Mouse (Mus musculus): ENCODE results near the gene Smpd2. TPM values are rescaled to one million over a fixed set of nuclear protein-coding genes. Genes with fewer than 3 reads are reported as not detected.
A peak's percentile ranks its signal among the peaks of the same experiment; 100 is the strongest.
"Not testable (repeated sequence)": the region's sequence is repeated elsewhere in the genome, so short reads cannot be mapped to it uniquely, and the experiment has no call there.

Smpd2 gene
- polyA plus RNA-seq, 1 experiment from 2014 or later: 35.5 TPM

DNA sequence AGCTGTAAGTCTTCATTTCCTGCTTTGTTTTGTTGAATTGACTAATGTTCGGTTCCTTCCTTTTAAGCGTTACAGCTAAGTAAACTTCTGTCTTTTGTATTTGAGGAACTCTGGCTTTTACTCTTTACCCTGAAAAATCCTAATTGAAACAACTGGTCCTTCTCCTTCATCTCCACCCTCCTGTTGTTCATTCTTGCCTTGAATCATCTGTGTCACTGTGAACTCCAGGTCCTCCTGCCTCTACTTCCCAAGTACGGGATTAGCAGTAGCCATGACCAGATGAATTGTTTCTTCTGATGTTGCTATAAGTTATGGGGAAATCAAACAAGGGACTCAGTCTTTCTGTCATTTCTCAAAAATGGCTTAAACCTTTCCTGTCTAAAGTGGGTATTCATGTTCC, 33.2 kb upstream of the Smpd2 start:
- 91% methylated on average over 3 of the region's 3 CpGs for WGBS
- Histone ChIP-seq H3K4me2 (ENCODE audit: low read length) (no peak overlapping the region), H3K9ac (replicated peaks; ENCODE audit: low read length) (no peak overlapping the region), H3K4me3 (replicated peaks; ENCODE audit: low read depth, low read length) (no peak overlapping the region), H3K4me1 (ENCODE audit: control insufficient read depth, insufficient read depth, low read length) (peaks cover 27% of the 10 kb centered on the region), H3K27me3 (ENCODE audit: control insufficient read depth, insufficient read depth, low read length) (no peaks in the 10 kb centered on the region), H3K27ac (replicated peaks; ENCODE audit: low read depth, low read length) (no peak overlapping the region), H3K36me3 (ENCODE audit: control insufficient read depth, insufficient read depth, low read length) (peaks cover 15% of the 10 kb centered on the region), H3K9me3 (ENCODE audit: control insufficient read depth, low read length) (no peaks in the 10 kb centered on the region)
- DNase-seq (no peak), ATAC-seq (ENCODE audit: low FRiP score, low TSS enrichment) (no peak)

DNA sequence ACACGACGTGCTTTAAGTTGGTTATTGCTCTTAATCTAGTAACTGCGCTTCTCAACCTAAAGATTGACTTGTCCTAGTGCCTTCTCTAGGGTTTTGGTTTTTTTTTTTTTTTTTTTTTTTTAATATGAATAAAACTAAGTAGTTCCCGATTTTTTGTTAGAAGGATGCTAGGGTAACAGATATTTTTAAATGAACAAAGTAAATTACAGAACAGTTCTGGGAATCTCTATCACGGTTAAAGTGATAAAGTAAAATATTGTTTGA, 30.2 kb upstream of the Smpd2 start:
- Histone ChIP-seq H3K27ac (replicated peaks; ENCODE audit: low read depth, low read length) (no peak overlapping the region), H3K4me1 (ENCODE audit: control insufficient read depth, insufficient read depth, low read length) (peaks cover 27% of the 10 kb centered on the region), H3K27me3 (ENCODE audit: control insufficient read depth, insufficient read depth, low read length) (no peaks in the 10 kb centered on the region), H3K9ac (replicated peaks; ENCODE audit: low read length) (peak overlapping the region; percentile 64; the same call in 1 of the 2 replicates), H3K4me3 (replicated peaks; ENCODE audit: low read depth, low read length) (peak overlapping the region; percentile 90), H3K4me2 (ENCODE audit: low read length) (peak overlapping the region; percentile 93), H3K9me3 (ENCODE audit: control insufficient read depth, low read length) (no peaks in the 10 kb centered on the region), H3K36me3 (ENCODE audit: control insufficient read depth, insufficient read depth, low read length) (peaks cover 5% of the 10 kb centered on the region; the same call in 1 of the 2 replicates)
- DNase-seq (no peak), ATAC-seq (ENCODE audit: low FRiP score, low TSS enrichment) (no peak)
- 6% methylated on average over 5 of the region's 5 CpGs for WGBS

DNA sequence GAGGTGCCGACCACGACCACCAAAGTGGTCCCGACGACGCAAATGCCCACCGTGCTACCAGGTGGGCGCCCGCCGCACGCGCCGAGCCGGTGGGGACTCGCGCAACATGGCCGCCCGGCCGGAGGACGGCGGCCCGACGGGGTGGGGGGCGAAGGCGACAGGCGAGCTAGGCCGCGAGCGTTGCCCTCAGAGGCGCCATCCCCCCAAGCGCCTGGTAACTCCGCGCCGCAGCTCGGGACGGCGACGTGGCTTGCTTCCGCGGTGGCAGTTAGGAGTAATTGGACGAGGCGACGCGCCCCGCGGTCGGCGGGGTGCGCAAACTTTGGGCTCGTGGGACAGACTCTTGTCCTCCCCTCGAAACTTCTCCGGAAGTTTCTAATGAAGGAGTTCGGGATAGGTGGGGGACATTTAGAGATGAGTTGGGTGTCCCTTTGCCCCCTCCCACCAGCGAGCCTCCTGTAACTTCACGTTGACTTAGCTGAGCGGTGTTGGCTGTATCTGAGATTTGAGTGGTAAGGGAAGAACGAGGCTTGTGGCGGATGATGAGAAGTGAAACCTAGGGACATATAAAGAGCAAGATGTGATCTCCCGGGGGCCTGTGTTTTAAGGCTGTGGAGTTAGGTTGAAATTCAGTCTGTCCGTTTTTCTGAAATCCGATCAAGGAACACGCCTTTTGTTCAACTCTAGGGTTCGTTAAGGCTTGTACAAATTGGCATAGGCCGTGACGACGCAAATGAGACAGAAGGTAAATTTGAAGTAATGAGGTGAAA, 29.7 kb upstream of the Smpd2 start:
- Histone ChIP-seq H3K9ac (replicated peaks; ENCODE audit: low read length) (peak overlapping the region; percentile 64), H3K4me3 (replicated peaks; ENCODE audit: low read depth, low read length) (peak overlapping the region; percentile 90), H3K36me3 (ENCODE audit: control insufficient read depth, insufficient read depth, low read length) (peaks cover 5% of the 10 kb centered on the region; the same call in 1 of the 2 replicates), H3K4me2 (ENCODE audit: low read length) (peak overlapping the region; percentile 93), H3K27me3 (ENCODE audit: control insufficient read depth, insufficient read depth, low read length) (no peaks in the 10 kb centered on the region), H3K9me3 (ENCODE audit: control insufficient read depth, low read length) (no peaks in the 10 kb centered on the region), H3K27ac (replicated peaks; ENCODE audit: low read depth, low read length) (peak overlapping the region; percentile 98), H3K4me1 (ENCODE audit: control insufficient read depth, insufficient read depth, low read length) (peaks cover 27% of the 10 kb centered on the region)
- under 1% methylated on average over 65 of the region's 65 CpGs for WGBS
- DNase-seq: peak; percentile 72
- peak; percentile 0 for ATAC-seq (ENCODE audit: low FRiP score, low TSS enrichment)

DNA sequence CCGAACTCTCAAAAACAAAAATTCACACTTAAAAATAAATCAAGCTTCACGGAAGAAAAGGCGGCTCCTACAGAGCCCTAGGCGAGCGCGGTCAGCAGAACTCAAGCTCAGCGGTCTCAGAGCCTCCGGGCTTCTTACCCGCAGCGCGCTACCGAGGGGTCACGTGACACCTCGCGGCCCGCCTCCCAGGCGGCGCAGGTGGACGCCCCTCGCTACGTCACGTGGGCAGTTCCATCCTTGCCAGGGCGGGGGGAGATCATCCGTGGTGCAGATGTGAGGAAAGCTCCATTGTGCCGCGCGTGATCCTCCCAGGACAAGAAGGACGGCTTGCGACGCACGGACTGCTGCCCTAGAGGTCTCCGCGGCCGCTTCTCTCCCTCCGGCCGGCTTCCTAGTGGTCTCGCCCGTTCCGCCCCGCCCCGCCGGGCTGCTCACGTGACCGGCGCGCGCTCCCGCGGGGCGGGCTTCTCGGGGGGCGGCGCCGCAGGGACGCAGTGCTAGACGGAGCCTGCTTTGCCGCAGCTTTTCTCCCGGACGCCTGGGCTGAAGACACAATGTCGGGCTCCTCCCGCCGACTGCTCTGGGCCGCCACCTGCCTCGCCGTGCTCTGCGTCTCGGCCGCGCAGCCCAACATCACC, 28.9 kb upstream of the Smpd2 start, which contains the start of gene Cd164:
Gene Cd164, plus strand, starts transcription at position 434 of the 638 bp plus-strand sequence.
- H3K4me2 ChIP-seq (ENCODE audit: low read length): peak within 1 kb of the TSS; percentile 93
- peak within 1 kb of the TSS; percentile 98 for H3K27ac ChIP-seq (replicated peaks; ENCODE audit: low read depth, low read length)
- DNase-seq: peak; percentile 97
- under 1% methylated on average over 69 of the region's 69 CpGs for WGBS
- no peaks in the 10 kb centered on the region for H3K36me3 ChIP-seq (ENCODE audit: control insufficient read depth, insufficient read depth, low read length)
- ATAC-seq (ENCODE audit: low FRiP score, low TSS enrichment): peak; percentile 93
- peaks cover 27% of the 10 kb centered on the region for H3K4me1 ChIP-seq (ENCODE audit: control insufficient read depth, insufficient read depth, low read length)
- H3K27me3 ChIP-seq (ENCODE audit: control insufficient read depth, insufficient read depth, low read length): no peaks in the 10 kb centered on the region
- no peaks in the 10 kb centered on the region for H3K9me3 ChIP-seq (ENCODE audit: control insufficient read depth, low read length)
- H3K4me3 ChIP-seq (replicated peaks; ENCODE audit: low read depth, low read length): peak within 1 kb of the TSS; percentile 90
- peak within 1 kb of the TSS; percentile 64 for H3K9ac ChIP-seq (replicated peaks; ENCODE audit: low read length)

DNA sequence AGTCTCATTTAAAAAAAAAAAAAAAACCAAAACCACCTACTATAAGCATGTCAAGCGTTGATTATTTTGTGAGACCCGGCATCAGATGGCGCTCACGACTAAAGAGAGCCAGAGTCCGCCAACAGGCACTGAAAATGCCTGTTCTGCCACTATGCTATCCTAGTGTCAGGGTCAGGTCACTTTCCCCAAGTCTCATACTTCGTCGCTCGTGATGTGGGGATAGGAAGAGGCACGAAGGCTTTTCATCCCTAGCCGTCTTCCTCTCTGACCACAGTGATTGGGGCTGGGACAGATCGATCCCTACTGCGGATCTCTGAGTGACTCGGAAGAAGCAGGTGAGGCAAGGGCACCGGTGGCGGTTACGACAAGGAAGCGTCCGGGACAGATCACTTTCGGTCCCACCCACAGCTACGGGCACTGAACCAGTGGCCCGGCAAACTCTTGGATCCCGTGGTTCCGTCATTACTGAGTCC, 28.4 kb upstream of the Smpd2 start:
- WGBS: under 1% methylated on average over 23 of the region's 23 CpGs
- DNase-seq (peak; percentile 81), ATAC-seq (ENCODE audit: low FRiP score, low TSS enrichment) (peak; percentile 63)
- Histone ChIP-seq H3K27ac (replicated peaks; ENCODE audit: low read depth, low read length) (peak overlapping the region; percentile 98), H3K27me3 (ENCODE audit: control insufficient read depth, insufficient read depth, low read length) (no peaks in the 10 kb centered on the region), H3K9me3 (ENCODE audit: control insufficient read depth, low read length) (no peaks in the 10 kb centered on the region), H3K4me1 (ENCODE audit: control insufficient read depth, insufficient read depth, low read length) (peaks cover 27% of the 10 kb centered on the region), H3K4me2 (ENCODE audit: low read length) (peak overlapping the region; percentile 93), H3K9ac (replicated peaks; ENCODE audit: low read length) (peak overlapping the region; percentile 64), H3K36me3 (ENCODE audit: control insufficient read depth, insufficient read depth, low read length) (no peaks in the 10 kb centered on the region), H3K4me3 (replicated peaks; ENCODE audit: low read depth, low read length) (peak overlapping the region; percentile 90)

DNA sequence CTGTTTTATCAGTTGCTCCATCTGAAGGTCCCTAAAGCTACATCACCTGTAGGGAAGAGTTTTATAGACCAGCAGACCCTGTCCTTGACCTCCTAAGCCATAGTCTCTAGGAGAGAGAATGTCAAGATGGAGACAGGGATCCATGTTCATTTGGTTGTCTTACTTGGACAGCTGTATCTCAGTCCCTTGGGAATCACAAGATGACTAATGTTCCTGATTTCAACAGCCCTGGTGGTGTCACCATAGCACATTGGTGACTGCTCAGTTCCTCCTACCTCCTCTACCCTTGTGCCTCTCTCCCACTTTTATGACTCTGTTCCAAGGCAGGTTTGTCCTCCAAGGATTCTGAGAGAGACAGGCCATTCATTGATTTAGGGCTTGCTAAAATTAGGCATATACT, 24.8 kb upstream of the Smpd2 start:
- H3K36me3 ChIP-seq (ENCODE audit: control insufficient read depth, insufficient read depth, low read length): no peaks in the 10 kb centered on the region
- H3K4me3 ChIP-seq (replicated peaks; ENCODE audit: low read depth, low read length): no peak overlapping the region
- no peak for ATAC-seq (ENCODE audit: low FRiP score, low TSS enrichment)
- H3K9me3 ChIP-seq (ENCODE audit: control insufficient read depth, low read length): no peaks in the 10 kb centered on the region
- no peak overlapping the region for H3K9ac ChIP-seq (replicated peaks; ENCODE audit: low read length)
- no peaks in the 10 kb centered on the region for H3K27me3 ChIP-seq (ENCODE audit: control insufficient read depth, insufficient read depth, low read length)
- H3K27ac ChIP-seq (replicated peaks; ENCODE audit: low read depth, low read length): no peak overlapping the region
- no peak overlapping the region for H3K4me2 ChIP-seq (ENCODE audit: low read length)
- no peaks in the 10 kb centered on the region for H3K4me1 ChIP-seq (ENCODE audit: control insufficient read depth, insufficient read depth, low read length)
- no peak for DNase-seq

DNA sequence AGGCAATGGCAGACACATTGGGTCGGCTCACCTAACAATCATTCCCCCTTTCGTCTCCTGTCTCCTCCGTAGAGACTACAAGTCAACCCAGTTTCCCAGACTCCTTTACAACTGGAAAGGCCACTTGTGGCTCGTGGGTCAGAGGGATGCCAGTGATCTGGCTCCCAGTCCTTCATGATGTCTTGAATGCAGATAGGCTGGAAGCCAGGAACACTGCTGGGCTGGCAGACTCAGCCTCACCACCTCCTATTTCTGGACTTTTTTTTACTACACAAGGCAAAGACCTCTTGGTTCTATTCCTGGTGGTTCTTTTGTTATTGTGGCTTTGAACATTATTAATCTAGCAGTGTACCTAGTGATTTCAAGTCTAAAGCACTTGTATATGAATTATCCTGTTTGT, 24.1 kb upstream of the Smpd2 start:
- H3K9me3 ChIP-seq (ENCODE audit: control insufficient read depth, low read length): no peaks in the 10 kb centered on the region
- ATAC-seq (ENCODE audit: low FRiP score, low TSS enrichment): no peak
- no peak overlapping the region for H3K4me2 ChIP-seq (ENCODE audit: low read length)
- WGBS: 74% methylated on average over 4 of the region's 4 CpGs
- H3K36me3 ChIP-seq (ENCODE audit: control insufficient read depth, insufficient read depth, low read length): no peaks in the 10 kb centered on the region
- H3K27ac ChIP-seq (replicated peaks; ENCODE audit: low read depth, low read length): no peak overlapping the region
- no peak overlapping the region for H3K4me3 ChIP-seq (replicated peaks; ENCODE audit: low read depth, low read length)
- no peaks in the 10 kb centered on the region for H3K27me3 ChIP-seq (ENCODE audit: control insufficient read depth, insufficient read depth, low read length)
- no peak for DNase-seq
- H3K4me1 ChIP-seq (ENCODE audit: control insufficient read depth, insufficient read depth, low read length): no peaks in the 10 kb centered on the region
- H3K9ac ChIP-seq (replicated peaks; ENCODE audit: low read length): no peak overlapping the region

DNA sequence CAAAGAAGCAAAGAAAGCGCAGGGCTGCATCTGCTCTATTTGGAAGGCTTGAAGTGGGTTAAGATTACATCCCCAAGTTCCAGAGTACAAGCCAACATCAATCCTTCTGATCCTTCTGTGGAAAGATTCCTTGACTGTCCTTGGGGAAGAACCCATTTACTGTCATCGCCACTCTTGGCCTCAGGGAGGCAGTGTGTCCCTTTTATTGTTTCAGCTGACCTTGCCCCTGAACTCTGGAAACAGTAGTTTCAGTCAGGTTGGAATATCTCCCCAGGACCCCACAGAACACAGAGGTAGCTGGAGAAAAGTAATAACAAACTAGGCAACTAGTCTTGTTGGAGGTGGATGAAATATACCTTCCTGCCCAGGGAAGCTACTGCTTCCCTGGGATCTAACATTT, 19.0 kb upstream of the Smpd2 start:
- Histone ChIP-seq H3K27me3 (ENCODE audit: control insufficient read depth, insufficient read depth, low read length) (no peaks in the 10 kb centered on the region), H3K4me2 (ENCODE audit: low read length) (no peak overlapping the region), H3K9me3 (ENCODE audit: control insufficient read depth, low read length) (no peaks in the 10 kb centered on the region), H3K27ac (replicated peaks; ENCODE audit: low read depth, low read length) (no peak overlapping the region), H3K36me3 (ENCODE audit: control insufficient read depth, insufficient read depth, low read length) (no peaks in the 10 kb centered on the region), H3K4me1 (ENCODE audit: control insufficient read depth, insufficient read depth, low read length) (no peaks in the 10 kb centered on the region), H3K9ac (replicated peaks; ENCODE audit: low read length) (no peak overlapping the region), H3K4me3 (replicated peaks; ENCODE audit: low read depth, low read length) (no peak overlapping the region)
- 33% methylated on average over 2 of the region's 2 CpGs for WGBS
- DNase-seq: no peak
- no peak for ATAC-seq (ENCODE audit: low FRiP score, low TSS enrichment)

DNA sequence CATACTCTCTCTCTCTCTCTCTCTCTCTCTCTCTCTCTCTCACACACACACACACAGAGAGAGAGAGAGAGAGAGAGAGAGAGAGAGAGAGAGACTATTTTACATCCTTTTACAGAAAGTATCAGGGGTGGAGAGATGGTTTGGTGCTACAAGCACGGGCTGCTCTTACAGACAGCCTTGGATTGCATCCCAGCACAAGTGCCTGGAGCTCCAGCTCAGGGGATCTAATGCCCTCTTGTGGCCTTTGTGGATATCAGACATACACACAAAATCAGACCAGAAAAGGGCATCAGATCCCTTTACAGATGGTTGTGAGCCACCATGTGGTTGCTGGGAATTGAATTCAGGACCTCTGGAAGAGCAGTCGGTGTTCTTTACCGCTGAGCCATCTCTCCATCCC, 15.3 kb upstream of the Smpd2 start:
- WGBS: 3% methylated on average over 3 of the region's 3 CpGs
- ATAC-seq (ENCODE audit: low FRiP score, low TSS enrichment); H3K9ac ChIP-seq (replicated peaks; ENCODE audit: low read length); H3K27ac ChIP-seq (replicated peaks; ENCODE audit: low read depth, low read length); H3K4me2 ChIP-seq (ENCODE audit: low read length); H3K4me3 ChIP-seq (replicated peaks; ENCODE audit: low read depth, low read length); H3K36me3 ChIP-seq (ENCODE audit: control insufficient read depth, insufficient read depth, low read length); H3K27me3 ChIP-seq (ENCODE audit: control insufficient read depth, insufficient read depth, low read length); H3K4me1 ChIP-seq (ENCODE audit: control insufficient read depth, insufficient read depth, low read length); H3K9me3 ChIP-seq (ENCODE audit: control insufficient read depth, low read length): not testable (repeated sequence)
- DNase-seq: peak; percentile 91
